Mouse (Mus musculus) v-Abl transformed pro-B cells (cell line): ENCODE measurements around the gene Slc24a2.

Experiments used
- in situ Hi-C, 2 experiments: fragments of 400-800 bp; cut with MboI; formaldehyde crosslinking; loops; one replicate each; pipeline ENCODE4 v1.15.1; 2025; ENCODE audit not compliant: unreplicated experiment in 2 of 2

Gene Slc24a2

DNA sequence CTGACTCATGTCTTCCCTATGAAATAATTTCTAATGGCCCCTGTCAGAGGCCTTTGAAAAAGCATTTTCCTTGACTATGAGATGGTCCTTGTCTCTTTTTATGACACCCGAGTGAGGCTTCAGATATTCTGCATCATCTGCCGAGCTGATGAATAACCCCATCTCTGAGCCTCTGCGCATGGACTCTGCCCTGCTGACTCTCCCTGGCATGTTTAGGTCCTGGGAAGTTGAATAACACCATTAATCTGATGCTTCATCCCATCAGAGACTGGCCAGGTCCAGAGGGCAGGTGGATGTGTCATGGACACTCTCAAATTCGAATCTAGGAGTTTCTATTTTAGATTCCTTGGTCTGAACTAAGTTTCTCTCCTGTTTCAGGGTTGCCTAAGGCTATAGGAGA, 242.4 kb downstream of the Slc24a2 start:
- in situ Hi-C loops, result no loop called here

DNA sequence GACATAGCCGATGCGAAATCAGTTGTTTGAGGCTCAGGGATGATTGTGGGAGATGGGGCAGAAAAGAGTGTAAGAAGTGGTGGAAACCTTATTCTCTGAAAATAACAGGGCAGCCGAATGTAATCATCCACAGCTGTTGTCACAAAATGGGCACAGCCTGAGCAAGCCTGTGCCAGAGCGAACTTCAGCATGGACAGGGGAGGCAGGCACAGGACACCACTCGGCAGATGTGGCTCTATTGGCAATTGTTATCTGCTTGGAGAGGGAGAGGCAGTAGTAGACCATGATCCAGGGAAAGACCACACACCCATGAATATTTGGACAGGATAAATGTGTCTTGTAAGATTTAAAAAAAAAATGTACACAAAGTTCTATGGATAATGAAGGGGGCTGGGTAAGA, 253.0 kb downstream of the Slc24a2 start:
- in situ Hi-C loops, result no loop called here

- in situ Hi-C loops, result loop anchor here (10.0 to 25.0 kb wide), 2 partner anchors 1580 to 1587 kb away; no protein-coding TSS in a partner anchor
Measured at GRCm38 (mm10) chr4:86957576-86958411, 272.5 kb downstream of the Slc24a2 start.

- in situ Hi-C loops, result loop anchor here (10.0 to 25.0 kb wide), 2 partner anchors 1582 to 1589 kb away; no protein-coding TSS in a partner anchor
Measured at GRCm38 (mm10) chr4:86955448-86955847, 274.8 kb downstream of the Slc24a2 start.

DNA sequence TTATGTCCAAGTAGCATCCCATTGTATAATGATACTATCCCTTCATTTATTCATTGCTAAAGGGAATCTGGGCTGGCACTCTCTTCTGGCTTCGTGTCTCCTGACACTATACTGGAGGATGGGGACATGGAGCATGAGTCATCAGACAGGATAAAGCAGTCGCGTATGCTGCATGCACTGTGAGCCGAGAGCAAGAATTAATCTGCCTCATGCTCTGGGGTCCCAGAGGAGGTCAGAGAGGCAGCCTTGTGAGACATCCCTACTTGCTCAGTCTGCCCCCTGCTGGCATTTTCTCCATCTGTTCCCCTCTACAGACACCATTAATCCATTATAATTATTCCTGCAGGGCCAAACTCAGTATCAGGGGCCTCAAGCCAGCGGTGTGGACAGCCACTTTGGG, 276.8 kb downstream of the Slc24a2 start:
- in situ Hi-C loops, result loop anchor here (10.0 to 25.0 kb wide), 2 partner anchors 1584 to 1591 kb away; no protein-coding TSS in a partner anchor

DNA sequence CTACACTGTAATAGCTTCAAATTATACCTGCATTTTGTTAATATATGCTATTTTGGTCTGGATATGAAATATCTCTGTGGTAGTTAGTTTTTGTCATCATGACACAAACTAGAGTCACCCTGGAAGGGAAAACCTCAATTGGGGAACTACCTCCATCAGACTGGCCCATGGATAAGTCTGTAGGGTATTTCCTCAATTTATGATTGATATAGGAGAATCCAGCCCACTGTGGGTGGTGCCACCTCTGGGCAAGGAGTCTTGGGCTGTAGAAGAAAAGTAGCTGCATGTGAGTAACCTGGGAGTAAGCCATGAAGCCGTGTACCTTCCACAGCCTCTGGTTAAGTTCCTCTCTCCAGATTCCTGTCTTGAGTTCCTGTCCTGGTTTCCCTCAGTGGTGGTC, 281.5 kb downstream of the Slc24a2 start:
- in situ Hi-C loops, result no loop called here

GRCm38 (mm10) chr4:86943296-86943695, 287.0 kb downstream of the Slc24a2 start:
- in situ Hi-C loops, result no loop called here

- in situ Hi-C loops, result no loop called here
Measured at GRCm38 (mm10) chr4:86942656-86943055, 287.6 kb downstream of the Slc24a2 start.

DNA sequence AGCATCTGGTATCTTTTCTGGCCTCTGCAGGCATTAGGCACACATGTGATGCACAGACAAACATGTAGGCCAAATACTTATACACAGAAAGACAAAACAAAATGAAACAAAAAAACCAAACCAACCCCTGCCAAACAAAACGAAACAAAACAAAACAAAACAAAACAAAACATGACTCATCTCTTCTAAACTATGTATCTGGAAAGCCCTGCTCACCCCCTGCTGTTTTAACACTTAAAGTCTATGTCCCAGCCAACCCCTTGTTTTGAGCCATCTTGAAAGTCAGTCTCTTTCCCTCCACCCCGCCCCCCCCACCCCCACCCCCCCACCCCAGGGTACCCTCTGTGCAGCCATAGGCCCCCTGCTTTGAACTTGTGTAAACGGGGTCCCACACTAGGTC, 293.6 kb downstream of the Slc24a2 start:
- in situ Hi-C loops, result no loop called here

DNA sequence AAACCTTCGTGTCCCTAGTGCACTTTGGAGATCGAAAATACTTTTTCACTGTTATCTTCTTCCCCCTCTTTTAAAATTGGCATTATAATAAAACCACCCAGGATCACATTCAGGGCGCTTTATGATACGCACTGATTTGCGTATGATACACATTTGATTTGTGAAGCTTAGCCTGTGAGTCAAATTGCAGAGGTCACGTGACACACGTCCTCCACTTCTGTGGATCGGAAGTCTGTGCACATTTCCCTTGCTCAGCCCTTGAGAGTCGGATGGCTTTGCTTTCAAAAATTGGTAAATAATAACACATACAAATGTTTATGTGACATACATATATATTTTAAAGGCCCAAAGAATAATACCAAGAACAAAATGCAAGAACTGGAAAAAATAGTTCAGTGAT, 294.1 kb downstream of the Slc24a2 start:
- in situ Hi-C loops, result no loop called here
